Mouse (Mus musculus): Measurements from ENCODE around the gene Ccdc36. TPM values are rescaled to one million over a fixed set of nuclear protein-coding genes. Genes with fewer than 3 reads are reported as not detected.
A peak's percentile ranks its signal among the peaks of the same experiment; 100 is the strongest.

Gene Ccdc36
- polyA plus RNA-seq, 1 experiment from 2014 or later, result 0.94 TPM

- Histone ChIP-seq H3K4me3 (ENCODE audit: low read depth, low read length) (no peak within 1 kb of the TSS), H3K27ac (ENCODE audit: low read depth, low read length) (no peak within 1 kb of the TSS), H3K9me3 (replicated peaks; ENCODE audit: control insufficient read depth, low read length) (no peaks in the 10 kb centered on the region), H3K27me3 (replicated peaks; ENCODE audit: control insufficient read depth, insufficient read depth, low read length) (no peaks in the 10 kb centered on the region), H3K4me1 (ENCODE audit: control insufficient read depth, insufficient read depth, low read length) (no peaks in the 10 kb centered on the region), H3K36me3 (ENCODE audit: control insufficient read depth, insufficient read depth, low read length) (no peaks in the 10 kb centered on the region), H3K9ac (ENCODE audit: low read length) (no peak within 1 kb of the TSS), H3K4me2 (ENCODE audit: low read length) (no peak within 1 kb of the TSS)
- no peak for ATAC-seq
- no peak for DNase-seq (ENCODE audit: low spot score)
- WGBS, result 58% methylated on average over 3 of the region's 3 CpGs
Observed at GRCm38 (mm10) chr9:108436182-108436581, 7.9 kb upstream of the Ccdc36 start, which contains the start of gene BC048562. TSS of gene BC048562 (plus strand) at chr9:108436482.

- ATAC-seq (peak; percentile 44; the same call in 1 of the 2 replicates), DNase-seq (ENCODE audit: low spot score) (peak; percentile 58)
- Histone ChIP-seq H3K4me1 (ENCODE audit: control insufficient read depth, insufficient read depth, low read length) (no peaks in the 10 kb centered on the region), H3K27ac (ENCODE audit: low read depth, low read length) (no peak overlapping the region), H3K9me3 (replicated peaks; ENCODE audit: control insufficient read depth, low read length) (no peaks in the 10 kb centered on the region), H3K4me3 (ENCODE audit: low read depth, low read length) (0 out of 2 replicates have a peak overlapping the region, but pooled peaks have one; percentile 9), H3K4me2 (ENCODE audit: low read length) (peak overlapping the region; percentile 38; the same call in 1 of the 2 replicates), H3K36me3 (ENCODE audit: control insufficient read depth, insufficient read depth, low read length) (no peaks in the 10 kb centered on the region), H3K27me3 (replicated peaks; ENCODE audit: control insufficient read depth, insufficient read depth, low read length) (no peaks in the 10 kb centered on the region), H3K9ac (ENCODE audit: low read length) (peak overlapping the region; percentile 21; the same call in 1 of the 2 replicates)
- WGBS, result 61% methylated on average over 32 of the region's 32 CpGs
Observed at GRCm38 (mm10) chr9:108431431-108432067, 3.3 kb upstream of the Ccdc36 start.

- Histone ChIP-seq H3K27me3 (replicated peaks; ENCODE audit: control insufficient read depth, insufficient read depth, low read length) (no peaks in the 10 kb centered on the region), H3K9me3 (replicated peaks; ENCODE audit: control insufficient read depth, low read length) (no peaks in the 10 kb centered on the region), H3K4me1 (ENCODE audit: control insufficient read depth, insufficient read depth, low read length) (no peaks in the 10 kb centered on the region; the same call in 1 of the 2 replicates), H3K36me3 (ENCODE audit: control insufficient read depth, insufficient read depth, low read length) (no peaks in the 10 kb centered on the region), H3K4me2 (ENCODE audit: low read length) (no peak overlapping the region), H3K27ac (ENCODE audit: low read depth, low read length) (no peak overlapping the region), H3K4me3 (ENCODE audit: low read depth, low read length) (no peak overlapping the region), H3K9ac (ENCODE audit: low read length) (no peak overlapping the region)
- ATAC-seq (no peak), DNase-seq (ENCODE audit: low spot score) (peak; percentile 15)
- WGBS, result 83% methylated on average over 1 of the region's 1 CpGs
Observed at GRCm38 (mm10) chr9:108412221-108412620, 16.1 kb downstream of the Ccdc36 start.

- Histone ChIP-seq H3K9me3 (replicated peaks; ENCODE audit: control insufficient read depth, low read length) (no peaks in the 10 kb centered on the region), H3K4me2 (ENCODE audit: low read length) (no peak overlapping the region), H3K4me3 (ENCODE audit: low read depth, low read length) (no peak overlapping the region), H3K36me3 (ENCODE audit: control insufficient read depth, insufficient read depth, low read length) (no peaks in the 10 kb centered on the region), H3K9ac (ENCODE audit: low read length) (no peak overlapping the region), H3K27me3 (replicated peaks; ENCODE audit: control insufficient read depth, insufficient read depth, low read length) (no peaks in the 10 kb centered on the region), H3K4me1 (ENCODE audit: control insufficient read depth, insufficient read depth, low read length) (no peaks in the 10 kb centered on the region; the same call in 1 of the 2 replicates), H3K27ac (ENCODE audit: low read depth, low read length) (0 out of 2 replicates have a peak overlapping the region, but pooled peaks have one; percentile 39)
- ATAC-seq (no peak), DNase-seq (ENCODE audit: low spot score) (peak; percentile 61)
- 70% methylated on average over 9 of the region's 9 CpGs for WGBS
Observed at GRCm38 (mm10) chr9:108411381-108411942, 16.8 kb downstream of the Ccdc36 start.

GRCm38 (mm10) chr9:108409535-108409934 is 18.7 kb downstream of the Ccdc36 start:
- ATAC-seq (no peak), DNase-seq (ENCODE audit: low spot score) (no peak)
- Histone ChIP-seq H3K9ac (ENCODE audit: low read length) (no peak overlapping the region), H3K4me2 (ENCODE audit: low read length) (no peak overlapping the region), H3K9me3 (replicated peaks; ENCODE audit: control insufficient read depth, low read length) (no peaks in the 10 kb centered on the region), H3K36me3 (ENCODE audit: control insufficient read depth, insufficient read depth, low read length) (no peaks in the 10 kb centered on the region), H3K27ac (ENCODE audit: low read depth, low read length) (no peak overlapping the region), H3K27me3 (replicated peaks; ENCODE audit: control insufficient read depth, insufficient read depth, low read length) (no peaks in the 10 kb centered on the region), H3K4me3 (ENCODE audit: low read depth, low read length) (no peak overlapping the region), H3K4me1 (ENCODE audit: control insufficient read depth, insufficient read depth, low read length) (no peaks in the 10 kb centered on the region; the same call in 1 of the 2 replicates)
- WGBS, result 91% methylated on average over 4 of the region's 4 CpGs

GRCm38 (mm10) chr9:108404451-108404850 is 23.8 kb downstream of the Ccdc36 start:
- no peak overlapping the region for H3K9ac ChIP-seq (ENCODE audit: low read length)
- ATAC-seq (no peak), DNase-seq (ENCODE audit: low spot score) (no peak)
- H3K27me3 ChIP-seq (replicated peaks; ENCODE audit: control insufficient read depth, insufficient read depth, low read length), result no peaks in the 10 kb centered on the region
- H3K36me3 ChIP-seq (ENCODE audit: control insufficient read depth, insufficient read depth, low read length), result no peaks in the 10 kb centered on the region
- 86% methylated on average over 8 of the region's 8 CpGs for WGBS
- no peak overlapping the region for H3K4me3 ChIP-seq (ENCODE audit: low read depth, low read length)
- no peaks in the 10 kb centered on the region for H3K9me3 ChIP-seq (replicated peaks; ENCODE audit: control insufficient read depth, low read length)
- no peak overlapping the region for H3K27ac ChIP-seq (ENCODE audit: low read depth, low read length)
- H3K4me1 ChIP-seq (ENCODE audit: control insufficient read depth, insufficient read depth, low read length), result peaks cover 7% of the 10 kb centered on the region
- no peak overlapping the region for H3K4me2 ChIP-seq (ENCODE audit: low read length)

GRCm38 (mm10) chr9:108403081-108403480 is 25.2 kb downstream of the Ccdc36 start:
- 88% methylated on average over 4 of the region's 4 CpGs for WGBS
- DNase-seq (ENCODE audit: low spot score) (no peak), ATAC-seq (no peak)
- Histone ChIP-seq H3K36me3 (ENCODE audit: control insufficient read depth, insufficient read depth, low read length) (no peaks in the 10 kb centered on the region), H3K4me1 (ENCODE audit: control insufficient read depth, insufficient read depth, low read length) (peaks cover 7% of the 10 kb centered on the region), H3K4me3 (ENCODE audit: low read depth, low read length) (no peak overlapping the region), H3K27ac (ENCODE audit: low read depth, low read length) (no peak overlapping the region), H3K9me3 (replicated peaks; ENCODE audit: control insufficient read depth, low read length) (no peaks in the 10 kb centered on the region), H3K9ac (ENCODE audit: low read length) (no peak overlapping the region), H3K4me2 (ENCODE audit: low read length) (no peak overlapping the region), H3K27me3 (replicated peaks; ENCODE audit: control insufficient read depth, insufficient read depth, low read length) (no peaks in the 10 kb centered on the region)

GRCm38 (mm10) chr9:108401186-108401960 is 26.9 kb downstream of the Ccdc36 start:
- H3K9me3 ChIP-seq (replicated peaks; ENCODE audit: control insufficient read depth, low read length), result no peaks in the 10 kb centered on the region
- DNase-seq (ENCODE audit: low spot score), result peak; percentile 51
- ATAC-seq, result no peak
- H3K4me1 ChIP-seq (ENCODE audit: control insufficient read depth, insufficient read depth, low read length), result peaks cover 7% of the 10 kb centered on the region
- no peak overlapping the region for H3K4me2 ChIP-seq (ENCODE audit: low read length)
- WGBS, result 36% methylated on average over 7 of the region's 7 CpGs
- H3K9ac ChIP-seq (ENCODE audit: low read length), result 0 out of 2 replicates have a peak overlapping the region, but pooled peaks have one; percentile 17
- no peak overlapping the region for H3K27ac ChIP-seq (ENCODE audit: low read depth, low read length)
- H3K4me3 ChIP-seq (ENCODE audit: low read depth, low read length), result no peak overlapping the region
- no peaks in the 10 kb centered on the region for H3K27me3 ChIP-seq (replicated peaks; ENCODE audit: control insufficient read depth, insufficient read depth, low read length)
- H3K36me3 ChIP-seq (ENCODE audit: control insufficient read depth, insufficient read depth, low read length), result no peaks in the 10 kb centered on the region
